Mouse (Mus musculus) adrenal gland, postnatal 0 days (tissue): ENCODE measurements around the gene Taf1c. TPM values are rescaled to one million over a fixed set of nuclear protein-coding genes. Genes with fewer than 3 reads are reported as not detected.

Source experiments
- polyA plus RNA-seq: library from polyadenylated mRNA; unstranded; fragments of >200 nt; fragmentation: Nextera tagmentation; extraction: Ambion mirVana; gene quantifications from 2 replicates; pipeline ENCODE4 v1.2.1, GENCODE M21; 2015

Taf1c gene
- 4.7 and 6.8 TPM in 2 replicates for polyA plus RNA-seq

GRCm38 (mm10) chr8:119604996-119605395 is at the start of gene Taf1c:
Taf1c (minus strand) TSS chr8:119605222.

GRCm38 (mm10) chr8:119635378-119635777 is 30.4 kb upstream of the Taf1c start, which contains the start of gene Kcng4:
Kcng4 (minus strand) TSS chr8:119635680.

GRCm38 (mm10) chr8:119612471-119612870 is 7.4 kb upstream of the Taf1c start, which contains the start of gene Adad2:
Adad2 (plus strand) TSS chr8:119612747.

GRCm38 (mm10) chr8:119574437-119575365 is 30.3 kb downstream of the Taf1c start, which contains the start of the genes Hsdl1 and Dnaaf1:
Hsdl1 (minus strand) TSS chr8:119575183.
Dnaaf1 (plus strand) TSS chr8:119575235.

GRCm38 (mm10) chr8:119558603-119559401 is 46.2 kb downstream of the Taf1c start, which contains the start of gene Mbtps1:
Mbtps1 (minus strand) TSS chr8:119558735.

Other genes with a start within 250 kb of the Taf1c start
- 22.4 and 36.1 TPM in 2 replicates for gene Mlycd, start 210.3 kb downstream of the Taf1c start, polyA plus RNA-seq
- gene Osgin1, start 171.1 kb downstream of the Taf1c start, polyA plus RNA-seq: 17.6 and 43.7 TPM in 2 replicates
- 3.4 and 10.8 TPM in 2 replicates for gene Necab2, start 158.5 kb downstream of the Taf1c start, polyA plus RNA-seq
- 0.14 and 0.19 TPM in 2 replicates for gene Slc38a8, start 103.5 kb downstream of the Taf1c start, polyA plus RNA-seq
- gene Mbtps1, start 46.5 kb downstream of the Taf1c start, polyA plus RNA-seq: 54.4 and 67.3 TPM in 2 replicates
- gene Hsdl1, start 30.0 kb downstream of the Taf1c start, polyA plus RNA-seq: 28.0 and 28.8 TPM in 2 replicates
- not detected in 2 replicates for gene Dnaaf1, start 30.0 kb downstream of the Taf1c start, polyA plus RNA-seq
- not detected in 2 replicates for gene Adad2, start 7.5 kb upstream of the Taf1c start, polyA plus RNA-seq
- gene Kcng4, start 30.5 kb upstream of the Taf1c start, polyA plus RNA-seq: 0.72 and 0.85 TPM in 2 replicates
- 24.1 and 64.3 TPM in 2 replicates for gene Wfdc1, start 61.1 kb upstream of the Taf1c start, polyA plus RNA-seq
- gene Atp2c2, start 94.8 kb upstream of the Taf1c start, polyA plus RNA-seq: 0.17 and 0.25 TPM in 2 replicates
- 9.2 and 13.6 TPM in 2 replicates for gene Tldc1, start 173.2 kb upstream of the Taf1c start, polyA plus RNA-seq
- 49.0 and 57.4 TPM in 2 replicates for gene Cotl1, start 235.3 kb upstream of the Taf1c start, polyA plus RNA-seq